Mouse (Mus musculus): ENCODE data around the gene Glmp. TPM values are rescaled to one million over a fixed set of nuclear protein-coding genes. Genes with fewer than 3 reads are reported as not detected.
"Not testable (repeated sequence)": the region's sequence is repeated elsewhere in the genome, so short reads cannot be mapped to it uniquely, and the experiment has no call there.

Gene Glmp
- polyA plus RNA-seq, 1 experiment from 2014 or later = 143 TPM

- Histone ChIP-seq H3K27me3 (peaks cover 23% of the 10 kb centered on the region), H3K36me3 (peaks cover 30% of the 10 kb centered on the region), H3K27ac (peak within 1 kb of the TSS; percentile 20; the same call in 1 of the 2 replicates), H3K9ac (no peak within 1 kb of the TSS), H3K9me3 (replicated peaks) (no peaks in the 10 kb centered on the region), H3K4me1 (replicated peaks) (peaks cover 47% of the 10 kb centered on the region), H3K4me2 (peak within 1 kb of the TSS; percentile 59), H3K4me3 (peak within 1 kb of the TSS; percentile 32)
- peak; percentile 39; the same call in 1 of the 2 replicates for ATAC-seq (replicated peaks; ENCODE audit: insufficient number of reproducible peaks, insufficient read depth, low FRiP score, low read depth)
- WGBS = 4% methylated on average over 16 of the region's 16 CpGs
Observed at GRCm38 (mm10) chr3:88364337-88364736, 39.5 kb downstream of the Glmp start, which contains the start of gene Paqr6. Gene Paqr6 (plus strand): TSS chr3:88364584.

- WGBS = 33% methylated on average over 34 of the region's 34 CpGs
- Histone ChIP-seq H3K27me3 (peaks cover 23% of the 10 kb centered on the region), H3K4me1 (replicated peaks) (peaks cover 33% of the 10 kb centered on the region), H3K27ac (no peak overlapping the region), H3K4me3 (no peak overlapping the region), H3K9me3 (replicated peaks) (no peaks in the 10 kb centered on the region), H3K9ac (no peak overlapping the region), H3K36me3 (peaks cover 15% of the 10 kb centered on the region), H3K4me2 (no peak overlapping the region)
- ATAC-seq (replicated peaks; ENCODE audit: insufficient number of reproducible peaks, insufficient read depth, low FRiP score, low read depth) = no peak
Observed at GRCm38 (mm10) chr3:88365705-88366361, 41.0 kb downstream of the Glmp start.

GRCm38 (mm10) chr3:88366830-88367428, 42.1 kb downstream of the Glmp start:
- peak; percentile 29; the same call in 1 of the 2 replicates for ATAC-seq (replicated peaks; ENCODE audit: insufficient number of reproducible peaks, insufficient read depth, low FRiP score, low read depth)
- H3K4me3 ChIP-seq = 0 out of 2 replicates have a peak overlapping the region, but pooled peaks have one; percentile 28

GRCm38 (mm10) chr3:88367517-88367916, 42.7 kb downstream of the Glmp start:
- not testable (repeated sequence) for H3K4me3 ChIP-seq; ATAC-seq (replicated peaks; ENCODE audit: insufficient number of reproducible peaks, insufficient read depth, low FRiP score, low read depth); H3K9me3 ChIP-seq (replicated peaks); H3K36me3 ChIP-seq; H3K9ac ChIP-seq; H3K27ac ChIP-seq
- peaks cover 23% of the 10 kb centered on the region for H3K27me3 ChIP-seq
- H3K4me1 ChIP-seq (replicated peaks) = peaks cover 23% of the 10 kb centered on the region
- H3K4me2 ChIP-seq = peak overlapping the region; percentile 56
- WGBS = 57% methylated on average over 3 of the region's 7 CpGs

More at GRCm38 (mm10) chr3:88366830-88367428, 42.1 kb downstream of the Glmp start:
- H3K36me3 ChIP-seq; H3K9ac ChIP-seq; H3K27ac ChIP-seq; H3K9me3 ChIP-seq (replicated peaks): not testable (repeated sequence)
- Histone ChIP-seq H3K4me2 (peak overlapping the region; percentile 56), H3K4me1 (replicated peaks) (peaks cover 24% of the 10 kb centered on the region), H3K27me3 (peaks cover 23% of the 10 kb centered on the region)
- WGBS = 9% methylated on average over 19 of the region's 22 CpGs

- ATAC-seq (replicated peaks; ENCODE audit: insufficient number of reproducible peaks, insufficient read depth, low FRiP score, low read depth) = not testable (repeated sequence)
- 48% methylated on average over 7 of the region's 7 CpGs for WGBS
Observed at GRCm38 (mm10) chr3:88368511-88368910, 43.7 kb downstream of the Glmp start.

GRCm38 (mm10) chr3:88372643-88373042, 47.8 kb downstream of the Glmp start, which contains the start of gene Bglap3:
Gene Bglap3 (minus strand): TSS chr3:88372743.
- H3K4me3 ChIP-seq; H3K4me2 ChIP-seq; H3K4me1 ChIP-seq (replicated peaks); H3K36me3 ChIP-seq; H3K9ac ChIP-seq; H3K9me3 ChIP-seq (replicated peaks); H3K27me3 ChIP-seq; H3K27ac ChIP-seq; ATAC-seq (replicated peaks; ENCODE audit: insufficient number of reproducible peaks, insufficient read depth, low FRiP score, low read depth): not testable (repeated sequence)
- WGBS = 88% methylated on average over 9 of the region's 9 CpGs

More at GRCm38 (mm10) chr3:88368511-88368910, 43.7 kb downstream of the Glmp start:
- H3K27ac ChIP-seq; H3K9me3 ChIP-seq (replicated peaks); H3K4me2 ChIP-seq; H3K4me3 ChIP-seq; H3K9ac ChIP-seq; H3K36me3 ChIP-seq: not testable (repeated sequence)
- H3K27me3 ChIP-seq = peaks cover 23% of the 10 kb centered on the region
- H3K4me1 ChIP-seq (replicated peaks) = peaks cover 22% of the 10 kb centered on the region

- H3K27me3 ChIP-seq; H3K27ac ChIP-seq; H3K36me3 ChIP-seq; H3K9me3 ChIP-seq (replicated peaks); H3K4me1 ChIP-seq (replicated peaks); H3K9ac ChIP-seq: not testable (repeated sequence)
- peak overlapping the region; percentile 18; the same call in 1 of the 2 replicates for H3K4me3 ChIP-seq
- peak overlapping the region; percentile 52 for H3K4me2 ChIP-seq
- 12% methylated on average over 19 of the region's 19 CpGs for WGBS
- ATAC-seq (replicated peaks; ENCODE audit: insufficient number of reproducible peaks, insufficient read depth, low FRiP score, low read depth) = peak; percentile 75; the same call in 1 of the 2 replicates
Observed at GRCm38 (mm10) chr3:88375750-88376626, 51.2 kb downstream of the Glmp start.

- WGBS = 22% methylated on average over 6 of the region's 7 CpGs
- H3K4me3 ChIP-seq; H3K4me1 ChIP-seq (replicated peaks); H3K36me3 ChIP-seq; H3K9me3 ChIP-seq (replicated peaks); H3K27ac ChIP-seq; H3K9ac ChIP-seq; ATAC-seq (replicated peaks; ENCODE audit: insufficient number of reproducible peaks, insufficient read depth, low FRiP score, low read depth); H3K27me3 ChIP-seq: not testable (repeated sequence)
- H3K4me2 ChIP-seq = peak overlapping the region; percentile 52
Observed at GRCm38 (mm10) chr3:88376644-88377043, 51.8 kb downstream of the Glmp start.

GRCm38 (mm10) chr3:88378599-88378998, 53.8 kb downstream of the Glmp start, which contains the start of gene Bglap2:
Gene Bglap2 (minus strand): TSS chr3:88378699.
- H3K4me2 ChIP-seq = not testable (repeated sequence)
- WGBS = 76% methylated on average over 5 of the region's 5 CpGs

More at GRCm38 (mm10) chr3:88378599-88378998, 53.8 kb downstream of the Glmp start, which contains the start of gene Bglap2:
- H3K36me3 ChIP-seq; H3K27ac ChIP-seq; H3K27me3 ChIP-seq; H3K4me3 ChIP-seq; H3K9me3 ChIP-seq (replicated peaks); ATAC-seq (replicated peaks; ENCODE audit: insufficient number of reproducible peaks, insufficient read depth, low FRiP score, low read depth); H3K4me1 ChIP-seq (replicated peaks); H3K9ac ChIP-seq: not testable (repeated sequence)
